Mouse (Mus musculus) embryonic stem cell, embryonic (primary cell): ENCODE measurements around the gene Map2k7.

ENCODE experiments used
- CTCF ChIA-PET, 4 experiments: fragments of 300-600 bp in 2 of 4; fragments of 350-600 bp in 2 of 4; sonication (Branson Sonifier 250); formaldehyde crosslinking; loops; one replicate each; lab custom pipeline; 2022; ENCODE audit warnings: inconsistent platforms in 2 of 4; lab: Charles Lee
- POLR2A ChIA-PET, 4 experiments: fragments of 300-600 bp in 2 of 4; fragments of 350-600 bp in 2 of 4; sonication (Branson Sonifier 250); formaldehyde crosslinking; loops; one replicate each; lab custom pipeline; 2022; ENCODE audit warnings: antibody characterized with exemption in 4 of 4, inconsistent platforms in 1 of 4; lab: Charles Lee

Gene Map2k7

DNA sequence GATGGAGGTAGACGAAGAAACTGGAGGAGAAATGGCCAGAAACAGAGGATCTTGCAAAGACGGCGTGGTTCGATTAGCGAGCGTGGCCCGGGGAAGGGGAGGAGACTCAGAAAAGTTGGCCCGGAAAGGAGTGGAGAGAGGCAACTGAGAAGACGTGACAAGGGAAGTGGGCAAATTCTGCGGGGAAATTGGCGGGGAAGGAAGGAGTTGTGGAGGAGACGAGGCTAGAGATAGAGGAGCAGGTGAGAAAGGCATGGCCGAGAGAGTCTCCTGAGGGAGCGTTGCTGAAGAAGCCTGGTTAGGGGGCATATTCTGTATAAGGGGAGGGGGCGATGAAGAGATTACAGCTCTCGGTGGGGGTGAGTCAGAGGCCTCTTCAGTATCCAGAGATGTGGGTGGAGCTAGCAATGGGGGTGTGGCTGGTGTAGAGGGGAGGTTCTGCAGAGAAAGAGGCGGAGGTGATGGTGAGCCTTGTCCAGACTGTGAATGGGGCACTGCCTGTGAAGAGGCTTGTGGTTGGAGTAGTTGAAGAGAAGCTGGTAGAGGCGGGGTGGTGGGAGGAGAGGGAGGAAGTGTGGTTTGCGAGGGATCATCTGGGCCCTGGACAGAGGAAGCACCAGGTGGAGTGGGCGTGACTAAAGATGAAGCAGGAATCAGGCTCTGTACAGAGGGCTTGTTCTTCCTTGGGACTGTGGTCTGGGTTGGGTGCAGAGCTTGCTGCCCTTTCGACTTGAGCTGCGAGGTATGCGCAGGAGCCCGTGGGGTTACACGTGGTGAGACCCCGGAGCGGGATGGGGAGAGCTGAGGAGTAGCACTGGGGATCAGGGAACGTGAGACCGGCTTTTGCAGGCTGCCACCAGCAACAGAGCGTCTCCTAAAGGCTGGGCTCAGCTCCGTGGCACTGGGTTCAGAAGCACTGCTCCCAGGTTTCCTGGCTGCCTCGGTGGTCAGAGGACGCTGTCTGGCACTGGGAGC lies 24.2 kb upstream of the Map2k7 start:
- ChIA-PET CTCF (interaction anchor here in 3 of 4 experiments (0.9 to 1.6 kb wide), 9 partner anchors 8 to 538 kb away, joined by 3 to 5 read pairs (median 4); partner anchors contain the start of genes Gm49320 (in 1 of the 3), Map2k7 (in 1 of the 3) and Trappc5 (in 1 of the 3)), POLR2A (interaction anchor here in 3 of 4 experiments (0.6 to 5.6 kb wide), 18 partner anchors 8 to 76 kb away, joined by 3 to 51 read pairs (median 4); partner anchors contain the start of genes Map2k7 (in 2 of the 3), Gm49320 (in 1 of the 3), Lrrc8e (in 1 of the 3) and Snapc2 (in 1 of the 3))

DNA sequence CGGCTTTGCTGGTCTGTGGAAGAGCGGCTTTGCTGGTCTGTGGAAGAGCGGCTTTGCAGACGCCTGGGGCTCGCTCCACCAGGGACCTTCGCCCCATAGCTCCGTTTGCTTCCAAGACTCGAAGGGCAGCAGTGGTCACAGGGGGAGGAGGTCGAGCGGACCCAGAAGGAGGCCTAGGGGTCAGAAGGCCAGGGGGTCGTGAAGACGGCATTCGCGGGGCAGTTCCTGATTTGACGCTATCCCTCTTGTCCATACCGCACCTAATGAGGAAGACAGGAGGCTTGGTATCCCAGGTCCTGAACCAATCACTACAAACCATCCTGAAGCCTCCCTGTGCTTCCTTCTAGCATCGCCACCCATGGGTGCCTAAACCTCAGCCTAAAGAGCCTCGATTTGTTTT lies 22.2 kb upstream of the Map2k7 start:
- CTCF ChIA-PET, result interaction anchor here in 1 of 4 experiments (1.1 kb wide), 1 partner anchor 47 kb away, joined by 3 read pairs; no protein-coding TSS in a partner anchor
- POLR2A ChIA-PET, result interaction anchor here in 3 of 4 experiments (0.8 to 5.6 kb wide), 14 partner anchors 10 to 397 kb away, joined by 3 to 51 read pairs (median 5); partner anchors contain the start of genes Map2k7 (in 2 of the 3), Zfp958 (in 2 of the 3), Gm49320 (in 1 of the 3) and Timm44 (in 1 of the 3)

DNA sequence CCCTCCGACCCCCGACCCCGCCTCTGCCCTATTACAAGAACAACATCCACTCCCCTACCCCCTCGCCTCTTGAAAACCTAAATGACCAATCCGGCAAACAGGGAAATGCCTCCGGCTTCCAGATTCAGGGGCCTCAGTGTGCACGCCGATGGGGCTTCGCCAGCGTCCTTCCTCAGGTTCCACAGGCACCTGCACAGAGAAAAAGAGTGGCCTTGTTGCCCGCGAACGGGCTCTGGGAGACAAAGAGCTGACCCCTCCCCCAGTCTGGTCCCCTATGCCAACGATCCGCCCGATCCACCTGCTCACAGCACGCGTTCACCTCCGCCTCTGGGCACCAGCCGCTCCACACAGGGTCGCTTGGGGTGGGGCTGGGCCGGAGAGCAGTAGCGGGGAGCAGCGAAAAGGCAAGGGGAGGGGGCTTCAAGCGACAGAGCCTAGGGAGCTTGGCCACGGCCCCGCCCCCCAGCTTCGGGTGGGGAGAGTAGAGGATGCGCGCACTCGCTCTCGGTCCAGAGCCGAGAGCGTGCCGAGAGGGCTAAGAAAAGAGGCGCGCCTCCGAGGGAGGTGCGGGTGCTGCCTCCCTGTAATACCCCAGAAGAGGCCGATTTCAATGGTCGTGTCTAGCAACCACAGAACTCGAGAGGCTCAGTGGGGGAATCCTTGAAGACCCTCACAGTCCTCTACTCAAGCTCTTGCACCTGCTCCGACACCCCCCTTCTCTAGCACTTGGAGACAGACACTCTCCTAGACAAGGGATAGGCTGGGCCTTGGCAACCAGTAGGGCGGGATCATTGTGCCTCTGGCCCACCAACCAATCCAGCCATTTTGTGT lies 21.5 kb upstream of the Map2k7 start, which contains the start of gene Prr36:
Gene Prr36 (minus strand): TSS at position 669 of the 831 bp plus-strand sequence.
- POLR2A ChIA-PET, result interaction anchor here (0.6 to 5.6 kb wide), 27 partner anchors 10 to 576 kb away, joined by 3 to 51 read pairs (median 4); partner anchors contain the start of genes Gm49320 (in 3 of the 4), Map2k7 (in 3 of the 4), Zfp958 (in 2 of the 4) and Evi5l (in 1 of the 4)
- CTCF ChIA-PET, result interaction anchor here (0.5 to 1.7 kb wide), 14 partner anchors 10 to 571 kb away, joined by 3 to 7 read pairs (median 3); partner anchors contain the start of genes Gm49320 (in 1 of the 4), Lrrc8e (in 1 of the 4) and Map2k7 (in 1 of the 4)

DNA sequence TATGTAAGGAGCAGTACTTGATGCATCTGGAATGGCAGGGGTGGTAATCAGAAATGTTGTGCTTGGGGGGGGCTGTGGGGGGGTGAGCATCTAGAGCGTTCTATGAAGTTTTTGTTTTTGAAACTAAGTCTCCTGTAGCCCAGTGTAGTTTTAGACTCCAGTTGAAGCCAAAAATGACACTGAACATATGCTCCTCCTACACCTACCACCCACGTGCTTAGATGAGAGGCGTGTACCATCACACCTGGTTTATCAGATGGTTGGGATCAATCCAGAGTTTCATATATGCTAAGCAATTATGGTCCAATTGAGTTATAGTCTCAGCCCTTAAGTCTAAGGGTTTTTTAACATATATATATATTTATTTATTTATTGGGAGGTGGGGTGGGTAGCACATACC lies 18.9 kb upstream of the Map2k7 start:
- ChIA-PET CTCF (interaction anchor here in 1 of 4 experiments (1.7 kb wide), 1 partner anchor 19 kb away, joined by 3 read pairs; the partner anchor contains the start of genes Gm49320 and Map2k7), POLR2A (interaction anchor here in 1 of 4 experiments (1.3 kb wide), 1 partner anchor 18 kb away, joined by 7 read pairs; the partner anchor contains the start of genes Gm49320 and Map2k7)

DNA sequence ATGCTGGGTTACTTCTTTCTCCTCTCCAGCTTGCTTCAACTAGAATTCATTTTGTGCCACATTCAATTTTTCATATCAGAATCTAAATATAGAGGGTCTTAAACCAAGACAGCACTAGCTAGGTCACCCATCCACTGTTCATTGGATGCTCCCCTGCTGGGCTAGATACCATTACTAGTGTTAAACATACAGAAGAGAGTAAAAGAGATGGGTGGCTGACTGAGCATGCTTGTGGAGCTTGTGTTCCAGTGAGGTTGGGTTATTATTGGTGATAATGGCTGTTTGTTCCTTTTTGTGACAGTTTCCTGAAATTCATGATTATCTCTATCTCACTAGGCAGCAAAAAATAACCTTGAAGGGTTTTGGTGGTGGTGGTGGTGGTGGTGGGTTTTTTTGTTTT lies 16.5 kb upstream of the Map2k7 start:
- ChIA-PET CTCF (interaction anchor here in 1 of 4 experiments (1.7 kb wide), 1 partner anchor 29 kb away, joined by 6 read pairs; no protein-coding TSS in a partner anchor), POLR2A (interaction anchor here in 1 of 4 experiments (1.0 to 2.5 kb wide), 2 partner anchors 9 to 13 kb away, joined by 5 to 11 read pairs; no protein-coding TSS in a partner anchor)

DNA sequence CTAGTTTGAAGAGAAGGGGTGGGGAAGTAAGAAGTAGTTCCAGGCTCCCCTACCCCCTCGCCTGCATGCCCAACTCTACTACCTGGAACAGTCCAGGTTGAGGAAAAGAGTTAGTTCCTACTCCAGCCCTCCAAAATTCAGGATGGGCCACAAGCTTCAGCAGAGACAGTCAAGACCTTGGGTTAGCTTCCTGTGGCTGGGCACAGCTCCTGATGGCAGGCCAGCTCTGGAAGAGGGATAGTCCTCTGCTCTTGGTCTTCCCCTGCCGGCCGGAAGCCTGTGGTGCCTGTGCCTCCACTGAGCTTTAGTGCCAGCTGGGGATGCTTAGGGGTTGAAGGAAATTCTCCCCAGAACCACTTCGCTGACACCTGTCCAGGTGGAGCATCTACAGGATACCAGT lies 12.2 kb upstream of the Map2k7 start:
- CTCF ChIA-PET, result interaction anchor here in 1 of 4 experiments (1.6 to 2.2 kb wide), 2 partner anchors 9 to 24 kb away, joined by 4 to 6 read pairs; partner anchors contain the start of gene Prr36
- POLR2A ChIA-PET, result interaction anchor here (0.9 to 4.9 kb wide), 7 partner anchors 9 to 21 kb away, joined by 3 to 47 read pairs (median 5); partner anchors contain the start of genes Gm49320 (in 3 of the 4), Map2k7 (in 3 of the 4) and Prr36 (in 1 of the 4)

DNA sequence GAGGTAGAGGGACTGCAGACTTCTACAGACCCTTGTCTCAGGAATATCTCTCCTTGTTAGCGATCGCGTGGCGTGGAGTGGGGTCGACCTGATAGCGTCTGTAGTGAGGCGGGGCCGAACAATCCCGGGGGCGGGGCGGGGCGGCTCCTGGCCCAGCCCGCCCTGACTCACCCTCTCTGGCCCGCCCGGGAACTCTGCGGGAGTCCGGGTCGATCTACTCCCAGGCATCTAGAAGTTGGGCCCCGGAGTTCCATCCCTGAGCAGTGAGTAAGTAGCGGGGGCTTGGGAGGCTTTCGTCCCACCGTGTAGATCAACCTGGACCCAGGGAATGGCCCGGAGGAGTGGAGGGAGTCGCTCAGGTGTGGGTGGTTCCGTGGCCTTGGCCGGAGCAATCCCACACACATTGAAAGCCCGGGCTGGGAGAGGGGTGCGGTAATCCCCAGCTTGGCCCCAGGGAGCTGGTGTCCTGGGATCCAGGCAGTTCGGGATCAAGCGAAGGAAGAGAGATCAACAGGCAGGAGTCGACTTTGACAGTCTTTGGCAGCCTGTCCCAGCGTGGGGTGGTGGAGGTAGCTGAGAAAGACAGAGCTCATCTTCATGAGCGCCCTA lies 11.7 kb upstream of the Map2k7 start, which contains the start of gene Lrrc8e:
Gene Lrrc8e (plus strand): TSS at position 89 of the 609 bp plus-strand sequence.
- ChIA-PET CTCF (interaction anchor here in 2 of 4 experiments (0.7 to 2.2 kb wide), 6 partner anchors 9 to 34 kb away, joined by 3 to 6 read pairs (median 4); partner anchors contain the start of genes Map2k7 (in 1 of the 2) and Prr36 (in 1 of the 2)), POLR2A (interaction anchor here (0.5 to 4.9 kb wide), 19 partner anchors 10 to 649 kb away, joined by 3 to 47 read pairs (median 4); partner anchors contain the start of genes Gm49320 (in 3 of the 4), Map2k7 (in 3 of the 4) and Prr36 (in 2 of the 4))

DNA sequence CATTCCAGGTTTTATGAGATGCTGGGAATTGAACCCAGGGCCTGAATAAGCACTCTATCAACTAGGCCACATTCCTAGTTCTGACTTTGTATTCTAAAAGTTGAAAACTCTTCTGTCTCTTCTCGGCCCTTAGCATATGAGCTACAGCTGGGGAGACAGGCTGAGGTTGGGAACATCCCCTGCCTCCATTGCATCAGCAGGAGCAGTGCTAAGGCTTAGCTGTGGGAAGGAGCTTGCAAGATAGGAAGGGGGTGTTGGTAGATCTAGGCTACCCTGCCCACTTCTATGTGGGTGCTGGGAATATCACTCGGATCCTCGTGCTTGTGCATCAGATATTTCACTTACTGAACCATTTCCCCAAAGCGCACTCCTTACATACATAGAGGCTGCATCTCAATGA lies 10.6 kb upstream of the Map2k7 start:
- ChIA-PET POLR2A (interaction anchor here (0.8 to 4.9 kb wide), 16 partner anchors 9 to 120 kb away, joined by 3 to 47 read pairs (median 4); partner anchors contain the start of genes Gm49320 (in 3 of the 4), Map2k7 (in 3 of the 4) and Prr36 (in 2 of the 4)), CTCF (interaction anchor here in 3 of 4 experiments (0.7 to 2.2 kb wide), 6 partner anchors 11 to 35 kb away, joined by 3 to 6 read pairs (median 4); partner anchors contain the start of gene Prr36 (in 1 of the 3))

DNA sequence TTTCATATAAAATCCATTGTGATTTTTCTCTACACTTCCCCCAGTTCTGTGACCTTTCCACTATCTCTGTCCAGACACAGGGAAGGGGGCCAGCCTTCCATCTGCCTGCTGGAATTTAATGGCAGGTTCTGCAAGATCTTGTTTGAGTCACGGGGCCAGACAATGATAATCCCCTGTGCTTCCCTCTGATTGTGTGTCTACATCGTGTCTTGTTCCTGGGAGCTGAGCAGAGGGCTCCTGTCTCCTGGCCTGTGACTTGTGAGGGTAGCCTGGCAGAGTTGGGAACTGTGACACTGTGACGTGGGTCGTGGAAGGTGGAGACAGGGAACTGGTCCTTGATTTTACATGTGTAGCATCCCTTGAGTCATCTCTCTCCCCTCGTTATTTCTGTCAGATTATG lies 8.8 kb upstream of the Map2k7 start:
- POLR2A ChIA-PET, result interaction anchor here in 2 of 4 experiments (0.7 to 4.9 kb wide), 7 partner anchors 8 to 384 kb away, joined by 3 to 47 read pairs (median 3); partner anchors contain the start of genes Gm49320 (in 1 of the 2) and Map2k7 (in 1 of the 2)

DNA sequence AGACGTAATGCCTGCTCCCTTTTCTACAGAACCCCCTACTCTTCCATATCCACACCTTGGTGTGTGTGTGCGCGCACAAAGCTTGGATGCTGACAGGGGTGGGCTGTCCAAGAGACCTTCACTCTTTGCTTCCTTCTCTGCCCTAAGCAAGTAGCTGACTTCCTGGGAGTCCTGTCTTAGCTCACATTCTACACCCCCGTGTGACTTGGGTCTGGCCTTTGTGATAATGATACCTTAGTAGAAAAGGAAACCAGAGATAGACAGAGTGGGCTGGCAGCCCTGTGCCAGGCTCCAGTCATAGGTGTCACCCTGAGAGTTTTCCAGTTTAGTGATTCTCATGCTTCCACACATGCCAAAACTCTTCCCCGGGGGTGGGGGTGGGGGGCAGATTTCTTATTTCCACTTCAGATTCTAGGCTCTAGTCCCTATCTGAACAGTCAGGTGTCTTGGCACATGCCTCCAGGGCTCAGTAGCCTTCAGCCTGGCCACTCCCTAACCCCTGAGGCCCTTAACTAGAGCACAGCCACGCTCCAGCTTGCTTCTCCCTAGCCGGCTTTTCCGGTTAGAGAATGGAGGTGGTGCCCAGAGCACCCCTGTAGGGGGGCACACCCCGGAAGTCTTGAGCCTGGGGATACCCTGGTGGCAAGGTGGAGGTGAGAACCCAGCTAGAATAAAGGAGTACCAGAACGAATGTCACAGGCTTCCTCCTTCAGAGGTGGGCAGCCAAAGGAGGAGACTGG lies 7.8 kb upstream of the Map2k7 start:
- ChIA-PET POLR2A (interaction anchor here in 2 of 4 experiments (0.8 to 4.0 kb wide), 10 partner anchors 10 to 383 kb away, joined by 3 to 11 read pairs (median 3); partner anchors contain the start of gene Prr36 (in 1 of the 2)), CTCF (interaction anchor here in 2 of 4 experiments (0.9 to 1.4 kb wide), 4 partner anchors 24 to 38 kb away, joined by 4 to 7 read pairs (median 4); no protein-coding TSS in a partner anchor)

More for the DNA sequence above, 8.8 kb upstream of the Map2k7 start:
- CTCF ChIA-PET, result interaction anchor here in 1 of 4 experiments (1.1 kb wide), 1 partner anchor 23 kb away, joined by 4 read pairs; no protein-coding TSS in a partner anchor

DNA sequence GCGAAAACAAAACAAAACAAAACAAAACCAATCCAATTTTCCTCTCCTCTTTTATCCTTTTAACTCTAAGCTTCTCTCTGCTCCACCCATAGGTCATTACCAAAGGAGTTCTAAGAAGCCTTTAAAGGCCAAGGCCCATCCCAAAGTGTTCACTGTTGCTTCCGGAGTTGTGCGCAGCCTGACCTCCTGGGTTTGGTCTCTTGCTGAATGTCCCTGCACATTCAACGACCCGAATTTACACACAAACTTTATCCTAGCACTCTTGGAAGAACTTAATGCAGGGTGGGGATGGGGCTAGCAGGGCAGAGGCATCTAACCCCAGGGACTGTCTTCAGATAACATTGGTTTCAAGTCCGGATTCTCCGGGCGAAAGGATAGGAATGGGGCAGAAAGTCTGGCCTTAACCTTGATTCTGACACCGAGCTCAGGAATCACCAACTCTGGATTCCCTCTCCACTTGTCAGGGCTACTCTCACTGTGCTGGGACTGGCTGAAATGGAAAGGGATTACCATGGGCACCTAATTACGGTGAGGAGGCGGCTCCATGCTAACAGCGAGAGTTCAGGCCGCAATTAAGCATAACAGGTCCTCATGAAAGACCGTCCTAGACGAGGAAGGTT lies 616 bp upstream of the Map2k7 start:
- CTCF ChIA-PET, result interaction anchor here (0.5 to 2.4 kb wide), 22 partner anchors 11 to 641 kb away, joined by 3 to 13 read pairs (median 4); partner anchors contain the start of genes Ctxn1 (in 3 of the 4), Snapc2 (in 2 of the 4) and Prr36 (in 1 of the 4)

DNA sequence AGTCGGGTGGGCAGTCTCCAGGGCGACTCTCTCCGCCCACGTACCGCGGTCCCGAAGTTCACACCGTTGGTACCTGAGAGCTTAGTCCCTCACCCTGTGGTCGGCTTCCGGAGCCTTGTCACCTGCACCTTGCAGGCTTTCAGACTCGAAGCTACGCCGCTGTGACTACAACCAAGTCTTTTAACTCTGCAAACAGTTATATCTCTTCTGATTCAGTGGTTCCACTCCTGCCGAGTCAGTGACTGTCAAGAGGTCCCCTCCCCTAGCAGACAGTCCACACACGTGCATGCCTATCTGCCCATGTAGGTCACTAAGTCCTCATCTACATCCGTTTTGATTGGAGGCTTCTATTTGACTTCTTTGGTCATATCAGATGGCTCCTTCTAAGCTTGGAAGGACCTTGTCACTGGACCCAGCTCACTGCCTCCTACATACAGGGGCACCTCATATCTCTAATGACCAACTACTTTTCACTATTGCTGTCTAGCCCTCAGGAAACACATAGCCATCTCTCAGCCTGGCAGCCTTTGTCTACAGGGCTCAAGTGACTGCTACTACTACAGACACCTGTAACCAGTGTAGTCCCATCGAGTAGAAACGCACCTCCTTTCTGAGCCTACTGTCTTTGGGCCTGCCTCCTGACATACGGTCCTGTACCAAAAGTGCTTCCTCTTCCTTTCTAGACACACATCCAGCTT lies 802 bp downstream of the Map2k7 start:
- ChIA-PET CTCF (interaction anchor here (0.6 to 2.4 kb wide), 25 partner anchors 8 to 131 kb away, joined by 3 to 13 read pairs (median 5); partner anchors contain the start of genes Ctxn1 (in 3 of the 4), Snapc2 (in 2 of the 4) and Prr36 (in 1 of the 4)), POLR2A (interaction anchor here (0.6 to 6.5 kb wide), 44 partner anchors 8 to 659 kb away, joined by 3 to 61 read pairs (median 5); partner anchors contain the start of genes Lrrc8e (in 3 of the 4), Prr36 (in 3 of the 4), Ctxn1 (in 2 of the 4) and Snapc2 (in 2 of the 4))

More for the DNA sequence above, 616 bp upstream of the Map2k7 start:
- POLR2A ChIA-PET, result interaction anchor here (0.7 to 6.5 kb wide), 44 partner anchors 10 to 658 kb away, joined by 3 to 61 read pairs (median 6); partner anchors contain the start of genes Lrrc8e (in 3 of the 4), Prr36 (in 3 of the 4), Snapc2 (in 3 of the 4) and Tgfbr3l (in 2 of the 4)

DNA sequence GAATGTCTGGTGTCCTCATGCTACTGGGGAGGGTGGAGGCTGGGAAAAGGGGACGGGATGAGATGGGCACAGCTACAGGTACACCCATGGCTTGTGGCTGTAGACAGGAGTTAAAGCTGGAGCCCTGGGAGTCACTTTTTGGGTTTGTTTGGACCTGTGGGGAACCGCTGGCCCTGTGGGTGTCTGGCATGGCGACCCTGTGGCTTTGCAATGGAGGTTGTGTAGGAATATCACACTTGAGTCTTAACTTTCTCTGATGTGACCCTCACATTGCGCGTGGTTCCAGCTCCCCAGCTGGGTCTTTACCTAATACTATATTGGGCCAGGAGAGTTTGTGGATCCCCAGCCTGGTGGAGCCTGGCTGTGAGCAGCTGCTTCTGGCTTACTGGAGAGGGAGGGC lies 6.5 kb downstream of the Map2k7 start:
- CTCF ChIA-PET, result interaction anchor here in 1 of 4 experiments (1.3 kb wide), 1 partner anchor 105 kb away, joined by 3 read pairs; no protein-coding TSS in a partner anchor
- POLR2A ChIA-PET, result interaction anchor here in 2 of 4 experiments (0.8 to 7.4 kb wide), 5 partner anchors 8 to 37 kb away, joined by 3 to 61 read pairs (median 4); partner anchors contain the start of genes Gm49320 (in 1 of the 2) and Map2k7 (in 1 of the 2)
